Mouse (Mus musculus) limb, embryonic 14.5 days (tissue): Measurements from ENCODE around the gene Bcl2. TPM values are rescaled to one million over a fixed set of nuclear protein-coding genes. Genes with fewer than 3 reads are reported as not detected.

Experiments
- ATAC-seq: fragments of 200-750 bp; cut with Nextera tagmentation; 2 replicates; pipeline ENCODE4 v1.8.0; 2017; ENCODE audit warnings: low read depth, moderate number of reproducible peaks, moderate TSS enrichment; ENCODE audit not compliant: low FRiP score
- DNase-seq: peaks from one replicate; pipeline ENCODE4 v3.0.0-alpha.2; 2015; ENCODE audit warnings: low spot score
- H3K27ac ChIP-seq: fragments of 300-500 bp; sonication (generic); replicated peaks from 2 replicates; pipeline ENCODE4 v1.5.1; 2014; ENCODE audit warnings: low read depth, mild to moderate bottlenecking, low read length, moderate library complexity, mixed read lengths
- H3K27me3 ChIP-seq: fragments of 300-500 bp; sonication (generic); 2 replicates; pipeline ENCODE4 v1.6.1; 2014; ENCODE audit warnings: low read length, mixed read lengths; ENCODE audit not compliant: control insufficient read depth, insufficient read depth
- H3K36me3 ChIP-seq: fragments of 300-500 bp; sonication (generic); 2 replicates; pipeline ENCODE4 v1.6.1; 2014; ENCODE audit warnings: mild to moderate bottlenecking, low read length, moderate library complexity, mixed read lengths; ENCODE audit not compliant: control insufficient read depth, insufficient read depth
- H3K4me1 ChIP-seq: fragments of 300-500 bp; sonication (generic); 2 replicates; pipeline ENCODE4 v1.6.1; 2014; ENCODE audit warnings: antibody characterized with exemption, low read length, mixed read lengths; ENCODE audit not compliant: control insufficient read depth, insufficient read depth
- H3K4me2 ChIP-seq: fragments of 300-500 bp; sonication (generic); replicated peaks from 2 replicates; pipeline ENCODE4 v1.6.1; 2014; ENCODE audit warnings: low read depth, mild to moderate bottlenecking, low read length, moderate library complexity; ENCODE audit not compliant: severe bottlenecking
- H3K4me3 ChIP-seq: fragments of 300-500 bp; sonication (generic); replicated peaks from 2 replicates; pipeline ENCODE4 v1.5.1; 2014; ENCODE audit warnings: low read length
- H3K9ac ChIP-seq: fragments of 300-500 bp; sonication (generic); 2 replicates; pipeline ENCODE4 v1.6.1; 2014; ENCODE audit warnings: mild to moderate bottlenecking, low read depth, low read length, moderate library complexity; ENCODE audit not compliant: severe bottlenecking
- H3K9me3 ChIP-seq: fragments of 300-500 bp; sonication (generic); 2 replicates; pipeline ENCODE4 v1.6.1; 2016; ENCODE audit warnings: low read length; ENCODE audit not compliant: control insufficient read depth
- POLR2A ChIP-seq: fragments of 200-500 bp; IDR thresholded peaks from 2 replicates; pipeline ENCODE4 v1.8.0; 2012; ENCODE audit warnings: inconsistent platforms, mild to moderate bottlenecking, moderate library complexity, borderline replicate concordance; ENCODE audit not compliant: insufficient read depth, insufficient read length; ENCODE audit errors: extremely low read depth
- whole genome bisulfite sequencing: fragments of 180-500 bp; shearing (Covaris S2); extraction: QIAGEN DNeasy Blood & Tissue Kit; methylation state at CpG from one replicate; pipeline ENCODE4 v1.1.7; 2014; 5-methylcytosine and 5-hydroxymethylcytosine counted together
- polyA plus RNA-seq, 2 experiments: library from polyadenylated mRNA; depleted of rRNA in 1 of 2; stranded (reverse) in 1 of 2; unstranded in 1 of 2; fragments of >200 nt; fragmentation: Nextera tagmentation in 1 of 2; extraction: Ambion mirVana in 1 of 2; gene quantifications; 2 replicates each; pipeline versions ENCODE4 v1.2.1 to v1.2.3; 2012 to 2014

The Bcl2 gene
- polyA plus RNA-seq, 2 experiments, result 8.0 to 15.7 TPM

GRCm38 (mm10) chr1:106583245-106584241 is 130.5 kb downstream of the Bcl2 start:
- H3K27me3 ChIP-seq, result no peaks in the 10 kb centered on the region
- H3K27ac ChIP-seq, result 0 out of 2 replicates have a peak overlapping the region, but pooled peaks have one; percentile 38
- TF ChIP-seq POLR2A, result no peak
- no peak overlapping the region for H3K4me3 ChIP-seq
- no peak overlapping the region; the same call in 1 of the 2 replicates for H3K4me2 ChIP-seq
- ATAC-seq (peak; percentile 63), DNase-seq (peak; percentile 49)
- H3K9me3 ChIP-seq, result no peaks in the 10 kb centered on the region
- WGBS, result 44% methylated on average over 14 of the region's 14 CpGs
- H3K36me3 ChIP-seq, result no peaks in the 10 kb centered on the region
- H3K4me1 ChIP-seq, result peaks cover 33% of the 10 kb centered on the region
- no peak overlapping the region for H3K9ac ChIP-seq

GRCm38 (mm10) chr1:106582810-106583209 is 131.3 kb downstream of the Bcl2 start:
- H3K36me3 ChIP-seq, result no peaks in the 10 kb centered on the region
- DNase-seq, result no peak
- peaks cover 33% of the 10 kb centered on the region for H3K4me1 ChIP-seq
- H3K4me3 ChIP-seq, result no peak overlapping the region
- ATAC-seq, result no peak
- no peaks in the 10 kb centered on the region for H3K27me3 ChIP-seq
- no peak overlapping the region for H3K4me2 ChIP-seq
- no peak overlapping the region for H3K9ac ChIP-seq
- no peak overlapping the region for H3K27ac ChIP-seq
- no peaks in the 10 kb centered on the region for H3K9me3 ChIP-seq
- WGBS, result 81% methylated on average over 3 of the region's 3 CpGs
- TF ChIP-seq POLR2A, result no peak

- H3K4me1 ChIP-seq, result peaks cover 26% of the 10 kb centered on the region
- no peaks in the 10 kb centered on the region for H3K9me3 ChIP-seq
- ATAC-seq (no peak), DNase-seq (no peak)
- no peak overlapping the region for H3K9ac ChIP-seq
- H3K27me3 ChIP-seq, result no peaks in the 10 kb centered on the region
- no peaks in the 10 kb centered on the region for H3K36me3 ChIP-seq
- no peak for TF ChIP-seq POLR2A
- no peak overlapping the region for H3K27ac ChIP-seq
- H3K4me2 ChIP-seq, result no peak overlapping the region
- H3K4me3 ChIP-seq, result no peak overlapping the region
- 64% methylated on average over 2 of the region's 2 CpGs for WGBS
Observed at GRCm38 (mm10) chr1:106581812-106582211, 132.3 kb downstream of the Bcl2 start.

- H3K27me3 ChIP-seq, result no peaks in the 10 kb centered on the region
- no peak overlapping the region for H3K9ac ChIP-seq
- no peak overlapping the region for H3K27ac ChIP-seq
- H3K36me3 ChIP-seq, result no peaks in the 10 kb centered on the region
- H3K4me3 ChIP-seq, result no peak overlapping the region
- H3K9me3 ChIP-seq, result no peaks in the 10 kb centered on the region
- DNase-seq (no peak), ATAC-seq (no peak)
- 94% methylated on average over 1 of the region's 1 CpGs for WGBS
- H3K4me1 ChIP-seq, result peaks cover 15% of the 10 kb centered on the region
- no peak overlapping the region for H3K4me2 ChIP-seq
- no peak for TF ChIP-seq POLR2A
Observed at GRCm38 (mm10) chr1:106579768-106580167, 134.3 kb downstream of the Bcl2 start.

- WGBS, result 33% methylated on average over 2 of the region's 2 CpGs
- TF ChIP-seq POLR2A, result no peak
Observed at GRCm38 (mm10) chr1:106572506-106572905, 141.6 kb downstream of the Bcl2 start.

More at GRCm38 (mm10) chr1:106572506-106572905, 141.6 kb downstream of the Bcl2 start:
- Histone ChIP-seq H3K4me3 (no peak overlapping the region), H3K9ac (no peak overlapping the region), H3K9me3 (no peaks in the 10 kb centered on the region), H3K36me3 (no peaks in the 10 kb centered on the region), H3K27ac (no peak overlapping the region), H3K27me3 (no peaks in the 10 kb centered on the region), H3K4me1 (peaks cover 10% of the 10 kb centered on the region; the same call in 1 of the 2 replicates), H3K4me2 (no peak overlapping the region)
- ATAC-seq, result no peak
- peak; percentile 63 for DNase-seq
